Mouse (Mus musculus): ENCODE results near the gene Tns1. TPM values are rescaled to one million over a fixed set of nuclear protein-coding genes. Genes with fewer than 3 reads are reported as not detected.

Gene Tns1
- total and polyA plus RNA-seq, 3 experiments, result 0.11 TPM; not detected in 2

GRCm38 (mm10) chr1:74106214-74106613, 18.0 kb downstream of the Tns1 start:
- no peaks in the 10 kb centered on the region for H3K36me3 ChIP-seq (ENCODE audit: control insufficient read depth in 1 of 2, insufficient read depth in 2 of 2, low read length in 2 of 2)
- no peak for TF ChIP-seq MEF2A (IDR thresholded peaks at IDR 0.05; ENCODE audit: extremely low read depth, insufficient replicate concordance, low read depth, low read length, poor library complexity, severe bottlenecking)
- TF ChIP-seq TAL1 (IDR thresholded peaks at IDR 0.05; ENCODE audit: low read length), result no peak
- no peak for TF ChIP-seq NRF1 (IDR thresholded peaks at IDR 0.05; ENCODE audit: insufficient read depth, low read depth, low read length, poor library complexity, severe bottlenecking)
- no peak for TF ChIP-seq USF2 (IDR thresholded peaks at IDR 0.05; ENCODE audit: borderline replicate concordance in 1 of 2, insufficient read depth in 1 of 2, low read depth in 1 of 2, low read length in 2 of 2)
- TF ChIP-seq SMC3 (IDR thresholded peaks at IDR 0.05; ENCODE audit: low read depth, low read length), result no peak
- TF ChIP-seq ZMIZ1 (IDR thresholded peaks at IDR 0.05; ENCODE audit: low read depth, low read length), result no peak
- TF ChIP-seq ZNF384 (IDR thresholded peaks at IDR 0.05; ENCODE audit: low read depth, low read length), result no peak
- TF ChIP-seq CTCF (IDR thresholded peaks at IDR 0.05 in 2 of 3, conservative IDR thresholded peaks at IDR 0.05 in 1 of 3; ENCODE audit: control insufficient read depth in 1 of 3, insufficient read depth in 1 of 3, low read depth in 2 of 3, low read length in 3 of 3, poor library complexity in 1 of 3, severe bottlenecking in 1 of 3), result no peak
- no peak for TF ChIP-seq GABPA (IDR thresholded peaks at IDR 0.05; ENCODE audit: low read depth, low read length)
- H3K27me3 ChIP-seq (ENCODE audit: control insufficient read depth in 1 of 2, insufficient read depth in 2 of 2, low read length in 2 of 2), result no peaks in the 10 kb centered on the region
- H3K79me2 ChIP-seq (ENCODE audit: control insufficient read depth, insufficient read depth, low read length, poor library complexity), result no peaks in the 10 kb centered on the region
- H3K9ac ChIP-seq (ENCODE audit: control insufficient read depth, low read depth, low read length, poor library complexity, severe bottlenecking), result no peak overlapping the region
- H3K4me1 ChIP-seq (ENCODE audit: control insufficient read depth in 1 of 2, insufficient read depth in 2 of 2, low read length in 2 of 2), result no peaks in the 10 kb centered on the region
- DNase-seq (ENCODE audit: low read depth, low spot score), result no peak
- no peak overlapping the region for H3K27ac ChIP-seq (ENCODE audit: control insufficient read depth, low read depth, low read length)
- no peak overlapping the region for H3K4me3 ChIP-seq (ENCODE audit: control insufficient read depth in 1 of 2, insufficient read depth in 1 of 2, low read depth in 2 of 2, low read length in 2 of 2)
- no peaks in the 10 kb centered on the region for H3K9me3 ChIP-seq (replicated peaks; ENCODE audit: insufficient read depth, low read length)

GRCm38 (mm10) chr1:74105660-74106059, 18.6 kb downstream of the Tns1 start:
- H3K27ac ChIP-seq (ENCODE audit: control insufficient read depth, low read depth, low read length), result no peak overlapping the region
- no peak for DNase-seq (ENCODE audit: low read depth, low spot score)
- H3K9me3 ChIP-seq (replicated peaks; ENCODE audit: insufficient read depth, low read length), result no peaks in the 10 kb centered on the region
- H3K79me2 ChIP-seq (ENCODE audit: control insufficient read depth, insufficient read depth, low read length, poor library complexity), result no peaks in the 10 kb centered on the region
- H3K4me3 ChIP-seq (ENCODE audit: control insufficient read depth in 1 of 2, insufficient read depth in 1 of 2, low read depth in 2 of 2, low read length in 2 of 2), result no peak overlapping the region
- TF ChIP-seq CHD2 (IDR thresholded peaks at IDR 0.05; ENCODE audit: low read length), result no peak
- TF ChIP-seq EP300 (IDR thresholded peaks at IDR 0.05; ENCODE audit: low read depth in 1 of 2, low read length in 2 of 2), result no peak
- no peak for TF ChIP-seq POLR2AphosphoS5 (IDR thresholded peaks at IDR 0.05; ENCODE audit: borderline replicate concordance, low read depth, low read length)
- TF ChIP-seq E2F4 (IDR thresholded peaks at IDR 0.05; ENCODE audit: borderline replicate concordance, low read depth, low read length), result no peak
- no peak for TF ChIP-seq MAFK (IDR thresholded peaks at IDR 0.05; ENCODE audit: borderline replicate concordance, low read depth, low read length)
- TF ChIP-seq UBTF (IDR thresholded peaks at IDR 0.05; ENCODE audit: borderline replicate concordance, insufficient read depth, low read depth, low read length), result no peak
- TF ChIP-seq GATA1 (IDR thresholded peaks at IDR 0.05; ENCODE audit: low read depth, low read length), result no peak
- TF ChIP-seq SIN3A (IDR thresholded peaks at IDR 0.05; ENCODE audit: low read length), result no peak
- TF ChIP-seq CTCF (IDR thresholded peaks at IDR 0.05 in 2 of 3, conservative IDR thresholded peaks at IDR 0.05 in 1 of 3; ENCODE audit: control insufficient read depth in 1 of 3, insufficient read depth in 1 of 3, low read depth in 2 of 3, low read length in 3 of 3, poor library complexity in 1 of 3, severe bottlenecking in 1 of 3), result no peak
- TF ChIP-seq ZNF384 (IDR thresholded peaks at IDR 0.05; ENCODE audit: low read depth, low read length), result no peak
- TF ChIP-seq TAL1 (IDR thresholded peaks at IDR 0.05; ENCODE audit: low read length), result no peak
- TF ChIP-seq KAT2A (conservative IDR thresholded peaks at IDR 0.05; ENCODE audit: low read depth, low read length), result no peak
- TF ChIP-seq MXI1 (IDR thresholded peaks at IDR 0.05; ENCODE audit: low read depth, low read length), result no peak
- TF ChIP-seq NRF1 (IDR thresholded peaks at IDR 0.05; ENCODE audit: insufficient read depth, low read depth, low read length, poor library complexity, severe bottlenecking), result no peak
- no peak for TF ChIP-seq MYC (IDR thresholded peaks at IDR 0.05; ENCODE audit: low read depth, low read length)
- TF ChIP-seq HCFC1 (IDR thresholded peaks at IDR 0.05; ENCODE audit: low read depth, low read length), result no peak
- TF ChIP-seq POLR2A (IDR thresholded peaks at IDR 0.05; ENCODE audit: control insufficient read depth in 1 of 2, insufficient read depth in 1 of 2, low read depth in 1 of 2, low read length in 2 of 2, poor library complexity in 1 of 2), result no peak
- H3K27me3 ChIP-seq (ENCODE audit: control insufficient read depth in 1 of 2, insufficient read depth in 2 of 2, low read length in 2 of 2), result no peaks in the 10 kb centered on the region
- H3K36me3 ChIP-seq (ENCODE audit: control insufficient read depth in 1 of 2, insufficient read depth in 2 of 2, low read length in 2 of 2), result no peaks in the 10 kb centered on the region
- no peak overlapping the region for H3K9ac ChIP-seq (ENCODE audit: control insufficient read depth, low read depth, low read length, poor library complexity, severe bottlenecking)
- H3K4me1 ChIP-seq (ENCODE audit: control insufficient read depth in 1 of 2, insufficient read depth in 2 of 2, low read length in 2 of 2), result no peaks in the 10 kb centered on the region
